Mouse (Mus musculus): Measurements from ENCODE around the gene Zbtb32. TPM values are rescaled to one million over a fixed set of nuclear protein-coding genes. Genes with fewer than 3 reads are reported as not detected.

The Zbtb32 gene
- total RNA-seq, 1 experiment: 20.8 TPM

GRCm38 (mm10) chr7:30579950-30580349 is 18.8 kb downstream of the Zbtb32 start:
- Histone ChIP-seq H3K4me1 (ENCODE audit: control insufficient read depth in 2 of 2, insufficient read depth in 2 of 2, low read length in 2 of 2, poor library complexity in 1 of 2) (0 out of 4 replicates have a peak, but pooled peaks cover 0 to under 1% of the 10 kb centered on the region in 2 experiments), H3K9ac (ENCODE audit: insufficient read depth, low read depth, low read length, poor library complexity, severe bottlenecking) (no peak overlapping the region), H3K27ac (ENCODE audit: insufficient read depth, low read depth, low read length, poor library complexity, severe bottlenecking) (no peak overlapping the region), H3K4me3 (ENCODE audit: insufficient read depth in 1 of 2, low read depth in 1 of 2, low read length in 2 of 2, poor library complexity in 1 of 2, severe bottlenecking in 1 of 2) (no peak overlapping the region), H3K36me3 (ENCODE audit: control insufficient read depth, insufficient read depth, low read length, poor library complexity, severe bottlenecking) (peaks cover 96% of the 10 kb centered on the region), H3K9me3 (ENCODE audit: control insufficient read depth, insufficient read depth, low read depth, low read length) (no peaks in the 10 kb centered on the region)
- no peak for DNase-seq (ENCODE audit: low read depth, low spot score)
- no peak for TF ChIP-seq ZNF384 (IDR thresholded peaks at IDR 0.05; ENCODE audit: low read depth, low read length)
- TF ChIP-seq HCFC1 (IDR thresholded peaks at IDR 0.05; ENCODE audit: borderline replicate concordance, insufficient read depth, low read length): no peak
- in situ Hi-C loops (cut with MboI; ENCODE audit: low sequenced_read_pairs in 2 of 2, unreplicated experiment in 2 of 2): no loop called here

GRCm38 (mm10) chr7:30572969-30573368 is 25.7 kb downstream of the Zbtb32 start:
- in situ Hi-C loops (cut with MboI; ENCODE audit: low sequenced_read_pairs in 2 of 2, unreplicated experiment in 2 of 2): no loop called here
- Histone ChIP-seq H3K4me3 (ENCODE audit: insufficient read depth in 1 of 2, low read depth in 1 of 2, low read length in 2 of 2, poor library complexity in 1 of 2, severe bottlenecking in 1 of 2) (no peak overlapping the region), H3K36me3 (ENCODE audit: control insufficient read depth, insufficient read depth, low read length, poor library complexity, severe bottlenecking) (peaks cover 92% of the 10 kb centered on the region), H3K9ac (ENCODE audit: insufficient read depth, low read depth, low read length, poor library complexity, severe bottlenecking) (no peak overlapping the region), H3K4me1 (ENCODE audit: control insufficient read depth in 2 of 2, insufficient read depth in 2 of 2, low read length in 2 of 2, poor library complexity in 1 of 2) (no peaks in the 10 kb centered on the region), H3K27ac (ENCODE audit: insufficient read depth, low read depth, low read length, poor library complexity, severe bottlenecking) (no peak overlapping the region), H3K9me3 (ENCODE audit: control insufficient read depth, insufficient read depth, low read depth, low read length) (no peaks in the 10 kb centered on the region)
- DNase-seq (ENCODE audit: low read depth, low spot score): no peak
- no peak for TF ChIP-seq ZC3H11A (IDR thresholded peaks at IDR 0.05; ENCODE audit: borderline replicate concordance, low read depth, low read length)
- no peak for TF ChIP-seq ZNF384 (IDR thresholded peaks at IDR 0.05; ENCODE audit: low read depth, low read length)
- no peak for TF ChIP-seq MAFK (IDR thresholded peaks at IDR 0.05; ENCODE audit: insufficient read depth, low read depth, low read length)
- no peak for TF ChIP-seq CHD2 (IDR thresholded peaks at IDR 0.05; ENCODE audit: low read depth, low read length)
- TF ChIP-seq HCFC1 (IDR thresholded peaks at IDR 0.05; ENCODE audit: borderline replicate concordance, insufficient read depth, low read length): no peak

GRCm38 (mm10) chr7:30572389-30572788 is 26.3 kb downstream of the Zbtb32 start:
- no peak overlapping the region for H3K4me3 ChIP-seq (ENCODE audit: insufficient read depth in 1 of 2, low read depth in 1 of 2, low read length in 2 of 2, poor library complexity in 1 of 2, severe bottlenecking in 1 of 2)
- no peak overlapping the region for H3K9ac ChIP-seq (ENCODE audit: insufficient read depth, low read depth, low read length, poor library complexity, severe bottlenecking)
- H3K4me1 ChIP-seq (ENCODE audit: control insufficient read depth in 2 of 2, insufficient read depth in 2 of 2, low read length in 2 of 2, poor library complexity in 1 of 2): peaks cover 0 to 3% of the 10 kb centered on the region in 2 experiments; a peak in 1 of 4 replicates
- no peak for TF ChIP-seq HCFC1 (IDR thresholded peaks at IDR 0.05; ENCODE audit: borderline replicate concordance, insufficient read depth, low read length)
- no peak for TF ChIP-seq MAFK (IDR thresholded peaks at IDR 0.05; ENCODE audit: insufficient read depth, low read depth, low read length)
- DNase-seq (ENCODE audit: low read depth, low spot score): no peak
- peaks cover 86% of the 10 kb centered on the region for H3K36me3 ChIP-seq (ENCODE audit: control insufficient read depth, insufficient read depth, low read length, poor library complexity, severe bottlenecking)
- in situ Hi-C loops (cut with MboI; ENCODE audit: low sequenced_read_pairs in 2 of 2, unreplicated experiment in 2 of 2): no loop called here
- no peaks in the 10 kb centered on the region for H3K9me3 ChIP-seq (ENCODE audit: control insufficient read depth, insufficient read depth, low read depth, low read length)
- no peak overlapping the region for H3K27ac ChIP-seq (ENCODE audit: insufficient read depth, low read depth, low read length, poor library complexity, severe bottlenecking)

GRCm38 (mm10) chr7:30567555-30567954 is 31.2 kb downstream of the Zbtb32 start:
- peaks cover 40% of the 10 kb centered on the region for H3K36me3 ChIP-seq (ENCODE audit: control insufficient read depth, insufficient read depth, low read length, poor library complexity, severe bottlenecking)
- no peak for TF ChIP-seq HCFC1 (IDR thresholded peaks at IDR 0.05; ENCODE audit: borderline replicate concordance, insufficient read depth, low read length)
- DNase-seq (ENCODE audit: low read depth, low spot score): no peak
- in situ Hi-C loops (cut with MboI; ENCODE audit: low sequenced_read_pairs in 2 of 2, unreplicated experiment in 2 of 2): no loop called here
- H3K27ac ChIP-seq (ENCODE audit: insufficient read depth, low read depth, low read length, poor library complexity, severe bottlenecking): no peak overlapping the region
- peaks cover 0 to 16% of the 10 kb centered on the region in 2 experiments; a peak in 1 of 4 replicates for H3K4me1 ChIP-seq (ENCODE audit: control insufficient read depth in 2 of 2, insufficient read depth in 2 of 2, low read length in 2 of 2, poor library complexity in 1 of 2)
- H3K9me3 ChIP-seq (ENCODE audit: control insufficient read depth, insufficient read depth, low read depth, low read length): no peaks in the 10 kb centered on the region
- no peak overlapping the region for H3K4me3 ChIP-seq (ENCODE audit: insufficient read depth in 1 of 2, low read depth in 1 of 2, low read length in 2 of 2, poor library complexity in 1 of 2, severe bottlenecking in 1 of 2)
- no peak overlapping the region for H3K9ac ChIP-seq (ENCODE audit: insufficient read depth, low read depth, low read length, poor library complexity, severe bottlenecking)

DNA sequence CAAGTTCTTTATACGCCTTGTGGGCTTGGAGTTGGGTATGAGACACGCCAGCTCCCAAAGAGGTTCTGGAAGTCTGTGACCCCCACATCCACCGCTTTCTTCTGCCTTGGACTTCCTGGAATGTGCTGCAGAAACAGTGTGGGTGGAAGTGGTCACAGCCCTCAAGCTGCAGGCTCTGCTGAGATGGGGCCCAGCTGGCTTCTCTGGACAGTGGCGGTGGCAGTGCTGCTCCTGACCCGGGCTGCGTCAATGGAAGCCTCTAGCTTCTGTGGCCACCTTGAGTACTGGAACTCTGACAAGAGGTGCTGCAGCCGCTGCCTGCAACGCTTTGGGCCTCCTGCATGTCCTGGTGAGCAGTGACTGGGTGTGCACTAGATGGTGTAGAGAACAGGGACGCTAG is 32.7 kb downstream of the Zbtb32 start:
- TF ChIP-seq HCFC1 (IDR thresholded peaks at IDR 0.05; ENCODE audit: borderline replicate concordance, insufficient read depth, low read length) (no peak), MAFK (IDR thresholded peaks at IDR 0.05; ENCODE audit: insufficient read depth, low read depth, low read length) (no peak), CHD2 (IDR thresholded peaks at IDR 0.05; ENCODE audit: low read depth, low read length) (no peak), ZNF384 (IDR thresholded peaks at IDR 0.05; ENCODE audit: low read depth, low read length) (no peak), ZC3H11A (IDR thresholded peaks at IDR 0.05; ENCODE audit: borderline replicate concordance, low read depth, low read length) (no peak)
- DNase-seq (ENCODE audit: low read depth, low spot score): no peak

More for the DNA sequence above, 32.7 kb downstream of the Zbtb32 start:
- Histone ChIP-seq H3K9me3 (ENCODE audit: control insufficient read depth, insufficient read depth, low read depth, low read length) (no peaks in the 10 kb centered on the region), H3K9ac (ENCODE audit: insufficient read depth, low read depth, low read length, poor library complexity, severe bottlenecking) (no peak overlapping the region), H3K36me3 (ENCODE audit: control insufficient read depth, insufficient read depth, low read length, poor library complexity, severe bottlenecking) (peaks cover 30% of the 10 kb centered on the region), H3K27ac (ENCODE audit: insufficient read depth, low read depth, low read length, poor library complexity, severe bottlenecking) (no peak overlapping the region), H3K4me3 (ENCODE audit: insufficient read depth in 1 of 2, low read depth in 1 of 2, low read length in 2 of 2, poor library complexity in 1 of 2, severe bottlenecking in 1 of 2) (no peak overlapping the region), H3K4me1 (ENCODE audit: control insufficient read depth in 2 of 2, insufficient read depth in 2 of 2, low read length in 2 of 2, poor library complexity in 1 of 2) (peaks cover 0 to 16% of the 10 kb centered on the region in 2 experiments; a peak in 1 of 4 replicates)
- in situ Hi-C loops (cut with MboI; ENCODE audit: low sequenced_read_pairs in 2 of 2, unreplicated experiment in 2 of 2): no loop called here

Measured in ES-E14 (cell line).